ENCODE assay signal across 19 mouse cellular contexts in the genomic region with DNA sequence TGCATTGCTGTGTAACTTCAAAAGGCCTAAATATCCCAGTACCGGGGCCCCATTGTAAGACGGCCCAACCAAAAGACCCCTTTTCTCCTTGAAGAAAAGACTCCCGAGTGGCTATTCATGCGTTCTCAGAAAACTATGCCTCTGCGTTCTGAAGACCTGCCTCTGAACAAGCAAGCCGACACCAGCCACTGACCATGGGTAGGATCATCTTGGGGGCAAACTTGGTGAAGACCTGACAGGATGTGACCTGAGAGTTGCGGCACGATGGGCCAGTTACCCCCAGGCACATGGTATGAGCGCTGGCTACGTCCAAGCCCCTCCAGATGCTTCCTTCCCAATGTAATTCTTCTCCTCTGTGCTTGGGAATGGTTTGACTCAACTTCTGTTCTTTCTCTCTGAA.
DNase-seq lines count a peak whose midpoint lies in the region; ATAC-seq lines count a peak whose summit lies in the region.
"Had no signal": no experiment of that assay in that cellular context is flagged by ENCODE, and none has a peak within 500 bp of the region (broad histone marks: within the 10 kb centered on the region; RNA-seq: fewer than 3 reads in every experiment).

No protein-coding gene starts in this region.

- no peak for ATAC-seq in forebrain, embryonic 15.5 days (replicated peaks)
- no peak for ATAC-seq in midbrain, embryonic 15.5 days (replicated peaks)
- ATAC-seq: CD4-positive, CD25-positive, alpha-beta regulatory T cell, adult 4 months; hindbrain, embryonic 16.5 days had no signal

- no peak overlapping the region for H3K4me2 ChIP-seq in forebrain, embryonic 15.5 days (replicated peaks)
- H3K4me2 ChIP-seq in midbrain, embryonic 15.5 days, result no peak overlapping the region

- DNase-seq in forebrain, embryonic 10.5 days (ENCODE audit: extremely low spot score, low spot score), result peak; percentile 18
- peak; percentile 46 for DNase-seq in heart, adult 11 months
- no peak for DNase-seq in heart, postnatal 25 days (ENCODE audit: low spot score)
- DNase-seq in midbrain, embryonic 10.5 days (ENCODE audit: low spot score), result peak; percentile 19
- DNase-seq in limb, embryonic 10.5 days (ENCODE audit: low spot score), result peak; percentile 20
- DNase-seq: adrenal gland, adult 8-10 months; adrenal gland, postnatal 36 days; B cell, adult 2 months; cerebellum, adult 2 months; cerebellum, postnatal 10 days; gastrocnemius, postnatal 14 days; heart, postnatal 10 days; kidney, adult 11 months had no signal

- H3K9ac ChIP-seq in forebrain, embryonic 15.5 days (replicated peaks), result no peak overlapping the region
- no peak overlapping the region for H3K9ac ChIP-seq in midbrain, embryonic 15.5 days

- intact Hi-C loops in heart, postnatal 25 days (cut with DNase I), result no loop called here

- no peaks in the 10 kb centered on the region for H3K9me3 ChIP-seq in forebrain, embryonic 10.5 days
- H3K9me3 ChIP-seq in forebrain, embryonic 15.5 days, result no peaks in the 10 kb centered on the region
- H3K9me3 ChIP-seq in midbrain, embryonic 10.5 days (replicated peaks), result no peaks in the 10 kb centered on the region
- H3K9me3 ChIP-seq in midbrain, embryonic 15.5 days, result no peaks in the 10 kb centered on the region
- H3K9me3 ChIP-seq in limb, embryonic 10.5 days (replicated peaks), result no peaks in the 10 kb centered on the region
- H3K9me3 ChIP-seq: embryonic facial prominence, embryonic 10.5 days had no signal

- H3K4me1 ChIP-seq in forebrain, embryonic 10.5 days, result peaks cover 26% of the 10 kb centered on the region
- H3K4me1 ChIP-seq in forebrain, embryonic 15.5 days, result peaks cover 5% of the 10 kb centered on the region; the same call in 1 of the 2 replicates
- peaks cover 24% of the 10 kb centered on the region for H3K4me1 ChIP-seq in midbrain, embryonic 10.5 days
- H3K4me1 ChIP-seq in midbrain, embryonic 15.5 days, result peaks cover 7% of the 10 kb centered on the region; the same call in 1 of the 2 replicates
- H3K4me1 ChIP-seq in limb, embryonic 10.5 days, result 0 out of 2 replicates have a peak, but pooled peaks cover 4% of the 10 kb centered on the region

- H3K27me3 ChIP-seq in forebrain, embryonic 10.5 days (ENCODE audit: poor library complexity, severe bottlenecking), result no peaks in the 10 kb centered on the region
- H3K27me3 ChIP-seq in forebrain, embryonic 15.5 days, result no peaks in the 10 kb centered on the region
- no peaks in the 10 kb centered on the region for H3K27me3 ChIP-seq in midbrain, embryonic 10.5 days (ENCODE audit: low read depth, poor library complexity, severe bottlenecking)
- no peaks in the 10 kb centered on the region for H3K27me3 ChIP-seq in midbrain, embryonic 15.5 days (replicated peaks)
- no peaks in the 10 kb centered on the region for H3K27me3 ChIP-seq in limb, embryonic 10.5 days (ENCODE audit: low read depth, poor library complexity, severe bottlenecking)

- no peak overlapping the region for H3K4me3 ChIP-seq in forebrain, embryonic 10.5 days
- H3K4me3 ChIP-seq in forebrain, embryonic 15.5 days, result no peak overlapping the region
- no peak overlapping the region for H3K4me3 ChIP-seq in midbrain, embryonic 10.5 days
- no peak overlapping the region for H3K4me3 ChIP-seq in midbrain, embryonic 15.5 days
- H3K4me3 ChIP-seq in limb, embryonic 10.5 days, result no peak overlapping the region
- H3K4me3 ChIP-seq: embryonic facial prominence, embryonic 10.5 days had no signal

- 55% methylated on average over 10 of the region's 10 CpGs for WGBS in forebrain, embryonic 10.5 days
- WGBS in forebrain, embryonic 15.5 days, result 31% methylated on average over 10 of the region's 10 CpGs
- WGBS in midbrain, embryonic 10.5 days, result 50% methylated on average over 10 of the region's 10 CpGs
- 33% methylated on average over 10 of the region's 10 CpGs for WGBS in midbrain, embryonic 15.5 days
- WGBS in limb, embryonic 10.5 days, result 92% methylated on average over 10 of the region's 10 CpGs

- peak overlapping the region; percentile 51 for H3K27ac ChIP-seq in forebrain, embryonic 10.5 days
- no peak overlapping the region for H3K27ac ChIP-seq in forebrain, embryonic 15.5 days (replicated peaks)
- peak overlapping the region; percentile 53; the same call in 1 of the 2 replicates for H3K27ac ChIP-seq in midbrain, embryonic 10.5 days (replicated peaks)
- H3K27ac ChIP-seq in midbrain, embryonic 15.5 days, result no peak overlapping the region
- no peak overlapping the region for H3K27ac ChIP-seq in limb, embryonic 10.5 days
- H3K27ac ChIP-seq: embryonic facial prominence, embryonic 10.5 days had no signal

- H3K36me3 ChIP-seq in forebrain, embryonic 10.5 days (replicated peaks), result no peaks in the 10 kb centered on the region
- H3K36me3 ChIP-seq in forebrain, embryonic 15.5 days, result no peaks in the 10 kb centered on the region
- no peaks in the 10 kb centered on the region for H3K36me3 ChIP-seq in midbrain, embryonic 10.5 days
- no peaks in the 10 kb centered on the region for H3K36me3 ChIP-seq in midbrain, embryonic 15.5 days (replicated peaks)
- no peaks in the 10 kb centered on the region for H3K36me3 ChIP-seq in limb, embryonic 10.5 days
- H3K36me3 ChIP-seq: embryonic facial prominence, embryonic 10.5 days; G1E had no signal

Comparison
In these comparisons a context has a peak if more than half of its experiments do, and no peak if none do; other contexts are left out.
1. H3K27ac ChIP-seq: peak in forebrain, embryonic 10.5 days (single experiment) and midbrain, embryonic 10.5 days (single experiment); none in forebrain, embryonic 15.5 days (single experiment), midbrain, embryonic 15.5 days (single experiment) and limb, embryonic 10.5 days (single experiment).